Mouse (Mus musculus) kidney, embryonic 15.5 days (tissue): ENCODE data around the gene Rnf4. TPM values are rescaled to one million over a fixed set of nuclear protein-coding genes. Genes with fewer than 3 reads are reported as not detected.

ENCODE experiments used
- ATAC-seq: fragments of 200-750 bp; cut with Nextera tagmentation; replicated peaks from 2 replicates; pipeline ENCODE4 v1.8.0; 2017; ENCODE audit warnings: moderate TSS enrichment; ENCODE audit not compliant: low FRiP score
- H3K27ac ChIP-seq: fragments of 300-500 bp; sonication (generic); 2 replicates; pipeline ENCODE4 v1.5.1; 2015; ENCODE audit warnings: mild to moderate bottlenecking, inconsistent platforms
- H3K27me3 ChIP-seq: fragments of 300-500 bp; sonication (generic); 2 replicates; pipeline ENCODE4 v1.6.1; 2015; ENCODE audit warnings: inconsistent platforms
- H3K36me3 ChIP-seq: fragments of 300-500 bp; sonication (generic); 2 replicates; pipeline ENCODE4 v1.6.1; 2015; ENCODE audit warnings: inconsistent platforms
- H3K4me1 ChIP-seq: fragments of 300-500 bp; sonication (generic); 2 replicates; pipeline ENCODE4 v1.6.1; 2015; ENCODE audit warnings: inconsistent platforms
- H3K4me2 ChIP-seq: fragments of 300-500 bp; sonication (generic); 2 replicates; pipeline ENCODE4 v1.6.1; 2015; ENCODE audit warnings: moderate library complexity, mild to moderate bottlenecking, inconsistent platforms
- H3K4me3 ChIP-seq: fragments of 300-500 bp; sonication (generic); replicated peaks from 2 replicates; pipeline ENCODE4 v1.5.1; 2015; ENCODE audit warnings: mild to moderate bottlenecking, inconsistent platforms
- H3K9ac ChIP-seq: fragments of 300-500 bp; sonication (generic); 2 replicates; pipeline ENCODE4 v1.6.1; 2015; ENCODE audit warnings: mild to moderate bottlenecking, inconsistent platforms
- H3K9me3 ChIP-seq: fragments of 300-500 bp; sonication (generic); replicated peaks from 2 replicates; pipeline ENCODE4 v1.6.1; 2016; ENCODE audit warnings: inconsistent platforms
- WGBS: fragments of 180-500 bp; shearing (Covaris S2); methylation state at CpG from one replicate; pipeline ENCODE4 v1.1.7; 2015; ENCODE audit warnings: mixed read lengths; 5-methylcytosine and 5-hydroxymethylcytosine counted together
- polyA plus RNA-seq: library from polyadenylated mRNA; unstranded; fragments of >200 nt; fragmentation: Nextera tagmentation; extraction: Ambion mirVana; gene quantifications from 2 replicates; pipeline ENCODE4 v1.2.1, GENCODE M21; 2015

The Rnf4 gene
- polyA plus RNA-seq, 1 experiment from 2014 or later, result 181 TPM

DNA sequence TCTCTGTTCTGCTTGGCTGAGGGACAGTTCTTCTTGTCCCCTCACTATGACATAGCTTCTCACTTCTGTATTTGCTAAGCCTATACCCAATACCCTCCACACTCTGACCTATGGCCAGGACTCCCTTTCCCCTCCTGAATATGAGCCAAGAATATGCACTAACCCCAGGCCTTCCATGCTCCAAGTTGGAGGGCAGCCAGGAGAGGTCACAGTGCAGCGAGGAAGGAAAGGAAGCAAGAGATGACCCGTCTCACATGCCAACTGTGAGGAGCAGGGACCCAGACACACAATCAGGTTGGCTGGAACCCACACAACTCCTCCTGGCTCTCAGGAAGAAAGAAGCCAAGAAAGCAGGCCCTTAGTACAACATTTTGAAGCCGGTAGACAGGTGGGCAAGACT lies 27.1 kb upstream of the Rnf4 start:
- no peaks in the 10 kb centered on the region for H3K9me3 ChIP-seq
- no peak overlapping the region for H3K4me2 ChIP-seq
- no peak overlapping the region for H3K4me3 ChIP-seq
- no peaks in the 10 kb centered on the region for H3K27me3 ChIP-seq
- ATAC-seq, result no peak
- H3K4me1 ChIP-seq, result no peaks in the 10 kb centered on the region
- H3K9ac ChIP-seq, result no peak overlapping the region
- 67% methylated on average over 3 of the region's 3 CpGs for WGBS
- no peak overlapping the region for H3K27ac ChIP-seq
- H3K36me3 ChIP-seq, result no peaks in the 10 kb centered on the region

DNA sequence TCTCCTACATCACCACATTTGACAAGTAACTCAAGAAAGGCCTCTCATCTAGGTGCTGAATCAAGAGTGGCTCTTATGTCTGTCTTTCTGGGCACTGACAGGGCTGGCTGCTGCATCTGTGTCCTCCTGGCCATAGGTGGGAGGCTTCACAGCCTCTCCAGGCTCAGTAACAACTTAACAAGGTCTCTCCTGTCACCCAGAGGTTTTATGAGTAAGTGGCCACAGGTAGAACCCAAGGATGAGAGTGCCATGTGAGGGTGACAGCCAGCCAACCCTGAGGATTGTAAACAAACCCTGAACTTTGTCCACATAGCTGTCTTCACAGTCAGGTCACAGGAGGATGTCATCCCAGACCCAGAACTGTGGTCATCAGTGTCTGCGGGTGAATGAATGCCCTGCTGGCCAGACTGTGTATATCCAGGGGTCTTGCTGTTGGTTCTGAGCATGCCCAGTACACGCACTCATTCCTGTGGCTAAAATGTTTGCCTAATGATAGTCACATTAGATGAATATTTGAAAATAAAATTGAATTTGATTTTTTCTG lies 16.5 kb upstream of the Rnf4 start:
- Histone ChIP-seq H3K27ac (no peak overlapping the region), H3K9me3 (no peaks in the 10 kb centered on the region), H3K27me3 (no peaks in the 10 kb centered on the region), H3K4me3 (no peak overlapping the region), H3K9ac (no peak overlapping the region), H3K4me1 (no peaks in the 10 kb centered on the region), H3K4me2 (no peak overlapping the region), H3K36me3 (no peaks in the 10 kb centered on the region)
- 62% methylated on average over 2 of the region's 2 CpGs for WGBS
- ATAC-seq, result no peak

DNA sequence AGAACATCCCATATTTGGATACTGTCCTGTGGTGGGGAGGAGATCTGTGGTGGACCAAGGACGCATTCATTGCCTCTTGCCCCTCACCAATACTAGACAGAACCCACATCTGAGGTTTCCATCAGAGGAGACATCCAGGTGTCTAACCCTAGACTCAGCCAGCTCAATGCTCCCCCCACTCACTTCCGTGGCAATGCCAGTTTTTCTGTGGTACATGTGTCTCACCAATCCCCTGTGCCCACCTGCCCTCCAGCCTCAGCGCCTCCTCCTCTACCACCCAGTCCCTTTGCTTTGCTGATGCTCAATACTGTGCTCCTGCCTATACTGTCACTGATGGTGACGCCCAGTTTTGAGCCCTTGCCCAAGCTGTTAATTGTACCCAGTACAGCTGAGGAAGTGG lies 14.9 kb upstream of the Rnf4 start:
- ATAC-seq, result no peak
- Histone ChIP-seq H3K4me1 (peaks cover 2% of the 10 kb centered on the region), H3K27ac (no peak overlapping the region), H3K4me2 (no peak overlapping the region), H3K27me3 (no peaks in the 10 kb centered on the region), H3K36me3 (no peaks in the 10 kb centered on the region), H3K4me3 (no peak overlapping the region), H3K9me3 (no peaks in the 10 kb centered on the region), H3K9ac (no peak overlapping the region)
- 88% methylated on average over 4 of the region's 4 CpGs for WGBS

DNA sequence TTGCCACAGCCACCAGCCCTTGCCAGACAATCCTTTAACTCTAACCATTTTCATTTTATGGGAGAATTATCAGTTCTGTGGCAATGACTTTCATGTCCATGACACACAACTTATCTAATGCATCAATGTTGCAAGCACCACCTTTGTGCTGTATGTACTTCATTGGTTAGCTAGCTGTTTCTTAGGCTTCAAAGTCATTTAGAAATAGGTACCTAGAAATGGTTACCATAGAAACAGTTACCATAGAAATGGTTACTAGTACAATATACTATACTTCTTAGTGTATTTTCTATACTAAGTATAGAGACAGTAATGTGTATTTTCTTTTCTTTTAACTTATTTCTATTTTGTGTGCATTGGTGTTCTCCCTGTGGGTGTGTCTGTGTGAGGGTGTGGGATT lies 10.8 kb upstream of the Rnf4 start:
- H3K4me2 ChIP-seq, result no peak overlapping the region
- H3K27me3 ChIP-seq, result peaks cover 10% of the 10 kb centered on the region
- no peak overlapping the region for H3K4me3 ChIP-seq
- ATAC-seq, result no peak
- H3K27ac ChIP-seq, result no peak overlapping the region
- H3K4me1 ChIP-seq, result peaks cover 12% of the 10 kb centered on the region
- H3K9ac ChIP-seq, result no peak overlapping the region
- no peaks in the 10 kb centered on the region for H3K9me3 ChIP-seq
- H3K36me3 ChIP-seq, result no peaks in the 10 kb centered on the region

DNA sequence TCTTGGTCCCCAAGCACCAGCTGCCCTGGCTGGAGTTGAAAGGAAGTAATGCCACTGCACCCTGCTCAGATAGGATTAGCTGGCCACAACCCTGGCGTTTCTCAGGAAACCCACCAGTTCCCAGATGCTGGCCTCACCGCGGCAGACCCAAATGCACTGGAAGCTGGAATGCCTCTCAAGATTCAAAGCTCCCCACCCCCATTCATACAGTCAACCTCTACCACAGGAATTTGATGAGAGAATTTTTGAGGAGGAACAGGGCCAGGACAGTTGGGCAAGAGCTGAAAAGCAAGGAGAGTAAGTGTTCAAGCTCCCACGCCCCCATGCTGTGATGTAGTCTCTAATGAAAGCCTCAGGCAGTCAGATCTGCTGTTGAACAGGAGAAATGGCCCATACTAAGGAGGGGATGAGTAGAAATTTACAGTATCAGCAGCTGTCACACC lies 9.8 kb upstream of the Rnf4 start:
- H3K4me2 ChIP-seq, result 0 out of 2 replicates have a peak overlapping the region, but pooled peaks have one; percentile 72
- no peak overlapping the region for H3K4me3 ChIP-seq
- no peaks in the 10 kb centered on the region for H3K36me3 ChIP-seq
- H3K27me3 ChIP-seq, result peaks cover 10% of the 10 kb centered on the region
- ATAC-seq, result no peak
- peaks cover 12% of the 10 kb centered on the region for H3K4me1 ChIP-seq
- H3K9ac ChIP-seq, result no peak overlapping the region
- no peak overlapping the region for H3K27ac ChIP-seq
- H3K9me3 ChIP-seq, result no peaks in the 10 kb centered on the region
- 33% methylated on average over 4 of the region's 4 CpGs for WGBS

DNA sequence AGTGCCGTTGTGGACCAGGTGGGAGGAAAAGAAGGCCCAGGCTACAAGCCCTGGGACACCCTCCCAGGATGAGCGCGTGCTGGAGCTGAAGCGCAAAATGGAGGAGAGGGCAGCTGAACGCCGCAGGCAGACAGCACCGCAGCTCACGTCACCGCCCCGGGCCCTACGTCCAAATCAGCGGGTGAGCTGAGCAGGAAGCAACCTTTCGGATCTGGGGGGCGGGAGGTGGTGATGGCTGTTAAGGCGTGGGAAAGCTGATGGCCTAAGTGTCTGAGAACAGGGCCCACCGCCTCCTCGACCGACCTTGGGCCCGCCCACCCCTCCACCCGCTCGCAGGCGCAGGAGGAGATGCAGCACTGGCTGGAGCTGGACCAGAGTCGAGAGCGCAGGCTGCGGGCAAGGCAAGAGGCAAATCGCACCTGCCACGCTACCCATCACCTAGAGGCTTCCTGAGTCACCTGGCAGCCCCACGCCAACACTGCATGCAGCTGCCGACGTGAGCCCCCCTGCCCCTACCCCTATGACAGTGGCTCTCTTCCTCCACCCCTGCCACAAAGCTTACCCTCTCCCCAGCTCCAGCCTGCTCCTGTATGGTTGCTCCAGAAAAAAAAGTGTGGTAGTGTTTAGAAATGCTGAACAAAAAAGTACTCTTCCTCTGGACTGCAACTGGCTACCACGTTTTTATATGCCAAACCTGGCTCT lies 9.1 kb upstream of the Rnf4 start:
- H3K9ac ChIP-seq, result peak overlapping the region; percentile 45
- peak; percentile 82; the same call in 1 of the 2 replicates for ATAC-seq

DNA sequence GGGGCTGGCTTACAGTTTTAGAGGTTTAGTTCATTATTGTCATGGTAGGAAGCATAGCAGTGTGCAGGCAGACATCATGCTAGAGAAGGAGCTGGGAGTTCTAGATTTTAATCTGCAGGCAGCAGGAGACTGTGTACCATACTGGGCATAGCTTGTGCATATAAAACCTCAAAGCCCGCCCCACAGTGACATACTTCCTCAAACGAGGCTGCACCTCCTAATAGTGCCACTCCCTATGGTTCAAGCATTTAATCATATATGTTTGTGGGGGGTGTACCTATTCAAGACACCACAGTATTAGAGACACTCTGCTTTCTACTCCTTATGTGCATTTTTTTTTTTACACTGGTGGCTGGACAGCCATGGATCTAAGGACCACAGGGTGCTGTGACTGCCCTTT lies 6.0 kb upstream of the Rnf4 start:
- no peak overlapping the region for H3K4me3 ChIP-seq
- no peaks in the 10 kb centered on the region for H3K36me3 ChIP-seq
- no peak overlapping the region for H3K9ac ChIP-seq
- peaks cover 13% of the 10 kb centered on the region for H3K4me1 ChIP-seq
- no peak for ATAC-seq
- no peaks in the 10 kb centered on the region for H3K9me3 ChIP-seq
- no peak overlapping the region for H3K27ac ChIP-seq
- no peak overlapping the region for H3K4me2 ChIP-seq
- peaks cover 10% of the 10 kb centered on the region for H3K27me3 ChIP-seq
- WGBS, result 86% methylated on average over 2 of the region's 2 CpGs

More for the DNA sequence above, 9.1 kb upstream of the Rnf4 start:
- H3K27ac ChIP-seq, result no peak overlapping the region
- H3K27me3 ChIP-seq, result peaks cover 10% of the 10 kb centered on the region
- no peaks in the 10 kb centered on the region for H3K36me3 ChIP-seq
- 11% methylated on average over 31 of the region's 31 CpGs for WGBS
- H3K9me3 ChIP-seq, result no peaks in the 10 kb centered on the region
- H3K4me1 ChIP-seq, result peaks cover 12% of the 10 kb centered on the region
- peak overlapping the region; percentile 41 for H3K4me3 ChIP-seq
- peak overlapping the region; percentile 72 for H3K4me2 ChIP-seq

DNA sequence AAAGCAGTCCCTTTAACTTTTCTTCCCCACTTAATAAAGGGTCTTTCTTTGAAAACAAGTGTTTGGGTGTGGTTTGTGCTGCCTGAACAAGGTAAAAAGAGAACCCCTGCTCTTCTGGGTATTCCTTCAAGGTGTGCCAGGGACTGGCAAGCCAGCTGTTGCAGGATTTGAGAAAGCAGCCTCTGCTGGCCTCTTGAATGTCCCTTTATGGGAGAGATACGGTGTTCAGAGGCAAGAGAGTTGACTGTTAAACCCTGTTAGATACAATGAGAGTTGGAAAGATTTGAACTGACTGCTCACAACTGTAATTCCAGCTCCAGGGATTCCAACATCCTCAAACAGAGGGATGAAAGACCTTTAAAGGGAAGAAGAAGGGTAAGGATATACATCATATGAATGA lies 2.0 kb upstream of the Rnf4 start:
- 94% methylated on average over 1 of the region's 1 CpGs for WGBS
- Histone ChIP-seq H3K27ac (no peak overlapping the region), H3K27me3 (no peaks in the 10 kb centered on the region), H3K9me3 (no peaks in the 10 kb centered on the region), H3K4me3 (no peak overlapping the region), H3K36me3 (peaks cover 6% of the 10 kb centered on the region; the same call in 1 of the 2 replicates), H3K4me2 (no peak overlapping the region), H3K9ac (no peak overlapping the region), H3K4me1 (peaks cover 18% of the 10 kb centered on the region; the same call in 1 of the 2 replicates)
- ATAC-seq, result no peak

DNA sequence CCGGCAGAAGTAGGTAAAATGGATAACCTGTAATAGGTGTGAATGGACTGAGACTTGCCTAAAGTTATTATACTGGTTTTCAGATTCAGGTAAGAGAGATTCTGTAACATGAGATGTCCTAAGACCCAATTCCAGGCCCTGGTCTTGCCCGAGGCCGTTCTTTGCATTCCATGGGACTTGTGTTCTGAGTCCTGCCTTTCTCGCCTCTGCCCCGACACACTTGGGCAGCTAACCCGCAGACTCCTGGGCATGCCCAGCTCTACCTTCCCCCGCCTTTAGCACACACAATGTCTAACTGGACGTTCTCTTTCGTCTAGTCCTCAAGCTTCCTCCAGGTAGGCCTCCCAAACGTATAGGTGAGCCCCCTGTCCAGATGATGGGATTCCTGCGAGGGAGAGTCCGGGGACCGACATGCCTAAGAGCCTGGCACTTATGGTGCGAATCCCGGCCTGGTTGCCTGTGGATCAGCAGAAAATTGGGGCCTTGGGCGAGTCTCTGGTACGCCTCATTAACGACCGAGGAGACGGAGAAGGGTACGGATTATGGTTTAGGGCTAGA lies 471 bp upstream of the Rnf4 start:
- peaks cover 18% of the 10 kb centered on the region; the same call in 1 of the 2 replicates for H3K4me1 ChIP-seq
- ATAC-seq, result peak; percentile 73
- H3K4me3 ChIP-seq, result peak overlapping the region; percentile 95
- H3K36me3 ChIP-seq, result peaks cover 6% of the 10 kb centered on the region; the same call in 1 of the 2 replicates
- H3K27ac ChIP-seq, result peak overlapping the region; percentile 92
- 1% methylated on average over 21 of the region's 21 CpGs for WGBS
- peak overlapping the region; percentile 67 for H3K4me2 ChIP-seq
- H3K9ac ChIP-seq, result peak overlapping the region; percentile 77
- no peaks in the 10 kb centered on the region for H3K9me3 ChIP-seq
- no peaks in the 10 kb centered on the region for H3K27me3 ChIP-seq

DNA sequence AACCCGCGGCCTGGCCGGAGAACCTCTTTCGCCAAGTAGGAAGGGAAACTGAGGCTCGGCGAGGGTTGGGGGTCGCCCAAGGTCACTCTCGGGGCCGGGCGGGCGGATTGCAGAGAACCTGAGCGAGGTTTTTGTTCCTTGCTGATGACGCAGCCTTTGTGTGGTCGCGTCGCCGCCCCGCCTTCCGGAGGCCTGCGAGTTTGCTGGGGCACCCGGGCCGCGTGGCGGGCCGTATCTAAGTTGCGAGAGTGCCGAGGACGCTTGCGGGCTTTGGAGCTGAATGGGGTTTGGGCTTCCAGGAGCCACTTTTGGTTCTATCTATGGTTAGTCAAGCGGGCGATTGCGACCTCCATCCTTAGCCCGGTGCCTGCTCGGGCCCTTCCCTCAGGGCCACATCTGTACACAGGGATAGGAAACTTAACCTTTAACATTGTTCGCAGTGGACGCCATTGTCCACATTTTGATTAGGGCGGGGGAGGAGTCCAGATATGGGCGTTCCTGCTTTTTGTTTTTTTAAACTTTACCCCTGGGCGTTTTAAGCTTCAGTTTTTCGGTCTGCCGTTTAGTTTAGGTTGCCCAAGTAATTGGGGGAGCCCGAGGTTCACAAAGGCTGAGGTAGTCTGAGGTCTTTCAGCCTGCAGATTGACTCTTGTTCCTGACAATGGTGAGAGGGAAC lies 824 bp downstream of the Rnf4 start:
- Histone ChIP-seq H3K9ac (peak overlapping the region; percentile 95), H3K9me3 (no peaks in the 10 kb centered on the region), H3K27me3 (no peaks in the 10 kb centered on the region), H3K4me3 (peak overlapping the region; percentile 95), H3K27ac (peak overlapping the region; percentile 98), H3K4me2 (peak overlapping the region; percentile 76), H3K36me3 (peaks cover 6% of the 10 kb centered on the region; the same call in 1 of the 2 replicates), H3K4me1 (peaks cover 18% of the 10 kb centered on the region; the same call in 1 of the 2 replicates)
- under 1% methylated on average over 42 of the region's 42 CpGs for WGBS
- ATAC-seq, result peak; percentile 57

DNA sequence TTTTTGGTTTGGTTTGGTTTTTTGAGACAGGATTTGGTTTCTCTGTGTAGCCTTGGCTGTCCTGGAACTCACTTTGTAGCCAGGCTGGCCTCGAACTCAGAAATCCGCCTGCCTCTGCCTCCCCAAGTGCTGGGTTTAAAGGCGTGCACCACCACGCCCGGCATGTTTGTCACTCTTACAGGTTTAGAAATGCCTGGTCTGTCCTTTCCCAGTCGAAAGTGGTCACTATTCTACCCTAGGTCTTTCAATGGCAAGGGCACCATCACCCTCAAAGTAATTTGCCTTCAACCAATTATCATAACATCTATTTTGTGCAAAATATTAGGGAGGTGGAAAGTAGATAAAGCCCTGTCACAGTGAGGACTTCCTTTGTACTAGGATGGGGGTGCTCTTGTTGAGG lies 4.2 kb downstream of the Rnf4 start:
- Histone ChIP-seq H3K4me2 (no peak overlapping the region), H3K9ac (no peak overlapping the region), H3K27me3 (no peaks in the 10 kb centered on the region), H3K4me1 (peaks cover 16% of the 10 kb centered on the region; the same call in 1 of the 2 replicates), H3K4me3 (no peak overlapping the region), H3K36me3 (peaks cover 32% of the 10 kb centered on the region), H3K9me3 (no peaks in the 10 kb centered on the region), H3K27ac (no peak overlapping the region)
- no peak for ATAC-seq
- 96% methylated on average over 6 of the region's 6 CpGs for WGBS

DNA sequence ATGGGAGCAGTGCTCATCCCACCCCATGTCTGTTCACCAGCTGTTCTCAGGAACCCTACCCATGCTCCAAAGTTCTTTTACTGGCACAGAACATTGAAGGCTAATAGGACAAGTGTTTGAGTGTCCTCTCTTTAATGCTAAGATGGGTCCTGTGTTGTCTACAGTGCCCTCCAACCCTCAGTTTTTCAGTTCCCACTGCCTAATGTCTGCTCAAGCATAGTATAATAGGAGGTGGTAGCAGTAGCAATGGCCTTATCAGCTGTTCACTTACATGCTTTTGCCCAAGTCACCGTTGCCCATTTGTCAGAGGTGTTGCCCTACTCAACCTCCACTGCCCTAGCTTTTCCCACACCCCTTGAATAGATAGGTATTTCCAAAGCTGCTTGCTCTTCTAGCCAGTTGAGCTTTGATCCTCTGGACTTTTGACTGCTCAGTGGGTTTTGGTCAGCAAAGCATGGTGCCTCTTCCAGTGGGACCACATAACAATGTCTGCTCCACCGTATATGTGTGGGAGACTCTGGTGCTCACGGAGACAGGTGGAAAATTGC lies 16.1 kb downstream of the Rnf4 start:
- WGBS, result 90% methylated on average over 3 of the region's 3 CpGs

More for the DNA sequence above, 16.1 kb downstream of the Rnf4 start:
- H3K9me3 ChIP-seq, result no peaks in the 10 kb centered on the region
- H3K36me3 ChIP-seq, result peaks cover 96% of the 10 kb centered on the region
- ATAC-seq, result no peak
- no peak overlapping the region for H3K9ac ChIP-seq
- H3K27ac ChIP-seq, result no peak overlapping the region
- no peaks in the 10 kb centered on the region for H3K4me1 ChIP-seq
- no peaks in the 10 kb centered on the region for H3K27me3 ChIP-seq
- H3K4me3 ChIP-seq, result no peak overlapping the region
- no peak overlapping the region for H3K4me2 ChIP-seq
